Mouse (Mus musculus): Measurements from ENCODE around the gene 4930432M17Rik.

DNA sequence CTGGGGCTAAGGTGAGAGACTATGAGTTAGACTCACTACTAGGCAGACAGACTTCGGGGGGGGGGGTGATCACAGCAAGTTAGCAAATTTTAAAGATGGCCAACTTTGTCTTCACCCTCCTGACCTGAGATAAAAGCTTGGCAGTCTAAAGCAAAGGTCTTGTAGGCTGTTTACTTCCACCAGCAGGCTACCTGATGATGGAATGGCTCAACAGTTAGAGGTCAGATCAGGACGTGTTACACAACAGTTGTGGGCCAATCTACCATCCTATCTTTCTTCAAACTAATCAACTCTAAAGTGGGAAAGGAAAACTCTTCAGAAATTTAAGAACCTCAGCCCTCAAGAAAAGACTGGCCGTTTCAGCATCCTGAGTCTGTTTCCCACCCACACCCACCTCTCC, 9.6 kb downstream of the 4930432M17Rik start:
- TF ChIP-seq EP300 (IDR thresholded peaks at IDR 0.05; ENCODE audit: low read depth) (no peak), CTCF (IDR thresholded peaks at IDR 0.05; ENCODE audit: low read depth) (no peak)
